Mouse (Mus musculus): ENCODE measurements around the gene Smdt1. TPM values are rescaled to one million over a fixed set of nuclear protein-coding genes. Genes with fewer than 3 reads are reported as not detected.
"Not testable (repeated sequence)": the region's sequence is repeated elsewhere in the genome, so short reads cannot be mapped to it uniquely, and the experiment has no call there.

Smdt1 gene
- polyA plus RNA-seq, 1 experiment, result 198 TPM

GRCm38 (mm10) chr15:82361459-82362018 lies 22.8 kb downstream of the Smdt1 start:
- H3K9me3 ChIP-seq, result no peaks in the 10 kb centered on the region
- peaks cover 3% of the 10 kb centered on the region for H3K27me3 ChIP-seq (replicated peaks)
- no peak overlapping the region for H3K4me3 ChIP-seq (replicated peaks)
- H3K36me3 ChIP-seq (replicated peaks; ENCODE audit: low read length), result no peaks in the 10 kb centered on the region
- peaks cover 24% of the 10 kb centered on the region for H3K4me1 ChIP-seq
- no peak for TF ChIP-seq FLI1 (IDR thresholded peaks at IDR 0.05; ENCODE audit: low read length)
- TF ChIP-seq GATA1 (IDR thresholded peaks at IDR 0.05; ENCODE audit: borderline replicate concordance, low read length), result no peak

- no peak overlapping the region for H3K4me3 ChIP-seq (replicated peaks)
- no peak for TF ChIP-seq FLI1 (IDR thresholded peaks at IDR 0.05; ENCODE audit: low read length)
- TF ChIP-seq GATA1 (IDR thresholded peaks at IDR 0.05; ENCODE audit: borderline replicate concordance, low read length), result no peak
- H3K9me3 ChIP-seq, result no peaks in the 10 kb centered on the region
- no peaks in the 10 kb centered on the region for H3K36me3 ChIP-seq (replicated peaks; ENCODE audit: low read length)
- peaks cover 21% of the 10 kb centered on the region for H3K4me1 ChIP-seq
- H3K27me3 ChIP-seq (replicated peaks), result peaks cover 3% of the 10 kb centered on the region
Observed at GRCm38 (mm10) chr15:82362234-82362633, 23.5 kb downstream of the Smdt1 start.

- not testable (repeated sequence) for H3K36me3 ChIP-seq (replicated peaks; ENCODE audit: low read length); H3K9me3 ChIP-seq; H3K4me1 ChIP-seq; H3K27me3 ChIP-seq (replicated peaks); H3K4me3 ChIP-seq (replicated peaks)
Observed at GRCm38 (mm10) chr15:82363801-82364200, 25.0 kb downstream of the Smdt1 start.

- H3K27me3 ChIP-seq (replicated peaks); H3K36me3 ChIP-seq (replicated peaks; ENCODE audit: low read length); H3K4me3 ChIP-seq (replicated peaks); H3K4me1 ChIP-seq; H3K9me3 ChIP-seq: not testable (repeated sequence)
Observed at GRCm38 (mm10) chr15:82364561-82364960, 25.8 kb downstream of the Smdt1 start.

- H3K4me1 ChIP-seq, result no peaks in the 10 kb centered on the region
- no peaks in the 10 kb centered on the region for H3K9me3 ChIP-seq
- no peak overlapping the region for H3K4me3 ChIP-seq (replicated peaks)
- TF ChIP-seq GATA1 (IDR thresholded peaks at IDR 0.05; ENCODE audit: borderline replicate concordance, low read length), result no peak
- TF ChIP-seq FLI1 (IDR thresholded peaks at IDR 0.05; ENCODE audit: low read length), result no peak
- H3K27me3 ChIP-seq (replicated peaks), result peaks cover 19% of the 10 kb centered on the region
- H3K36me3 ChIP-seq (replicated peaks; ENCODE audit: low read length), result no peaks in the 10 kb centered on the region
Observed at GRCm38 (mm10) chr15:82368146-82368545, 29.4 kb downstream of the Smdt1 start.

GRCm38 (mm10) chr15:82368851-82369250 lies 30.1 kb downstream of the Smdt1 start:
- H3K36me3 ChIP-seq (replicated peaks; ENCODE audit: low read length), result no peaks in the 10 kb centered on the region
- H3K4me3 ChIP-seq (replicated peaks), result no peak overlapping the region
- no peaks in the 10 kb centered on the region for H3K9me3 ChIP-seq
- H3K27me3 ChIP-seq (replicated peaks), result peaks cover 26% of the 10 kb centered on the region
- no peaks in the 10 kb centered on the region for H3K4me1 ChIP-seq
- TF ChIP-seq FLI1 (IDR thresholded peaks at IDR 0.05; ENCODE audit: low read length) (no peak), GATA1 (IDR thresholded peaks at IDR 0.05; ENCODE audit: borderline replicate concordance, low read length) (no peak)

- TF ChIP-seq FLI1 (IDR thresholded peaks at IDR 0.05; ENCODE audit: low read length) (no peak), GATA1 (IDR thresholded peaks at IDR 0.05; ENCODE audit: borderline replicate concordance, low read length) (no peak)
- Histone ChIP-seq H3K4me3 (replicated peaks) (no peak overlapping the region), H3K9me3 (no peaks in the 10 kb centered on the region), H3K36me3 (replicated peaks; ENCODE audit: low read length) (no peaks in the 10 kb centered on the region), H3K4me1 (no peaks in the 10 kb centered on the region), H3K27me3 (replicated peaks) (peaks cover 45% of the 10 kb centered on the region)
Observed at GRCm38 (mm10) chr15:82372446-82372845, 33.7 kb downstream of the Smdt1 start.

GRCm38 (mm10) chr15:82372991-82373390 lies 34.2 kb downstream of the Smdt1 start:
- peaks cover 50% of the 10 kb centered on the region for H3K27me3 ChIP-seq (replicated peaks)
- H3K9me3 ChIP-seq, result no peaks in the 10 kb centered on the region
- TF ChIP-seq FLI1 (IDR thresholded peaks at IDR 0.05; ENCODE audit: low read length) (no peak), GATA1 (IDR thresholded peaks at IDR 0.05; ENCODE audit: borderline replicate concordance, low read length) (no peak)
- no peaks in the 10 kb centered on the region for H3K36me3 ChIP-seq (replicated peaks; ENCODE audit: low read length)
- H3K4me3 ChIP-seq (replicated peaks), result no peak overlapping the region
- H3K4me1 ChIP-seq, result no peaks in the 10 kb centered on the region

- H3K36me3 ChIP-seq (replicated peaks; ENCODE audit: low read length), result no peaks in the 10 kb centered on the region
- TF ChIP-seq FLI1 (IDR thresholded peaks at IDR 0.05; ENCODE audit: low read length) (no peak), GATA1 (IDR thresholded peaks at IDR 0.05; ENCODE audit: borderline replicate concordance, low read length) (no peak)
- 0 out of 2 replicates have a peak, but pooled peaks cover 2% of the 10 kb centered on the region for H3K9me3 ChIP-seq
- H3K27me3 ChIP-seq (replicated peaks), result peaks cover 64% of the 10 kb centered on the region
- H3K4me3 ChIP-seq (replicated peaks), result no peak overlapping the region
- no peaks in the 10 kb centered on the region for H3K4me1 ChIP-seq
Observed at GRCm38 (mm10) chr15:82374437-82374836, 35.7 kb downstream of the Smdt1 start.

- Histone ChIP-seq H3K4me1 (peaks cover 12% of the 10 kb centered on the region), H3K27me3 (replicated peaks) (peaks cover 70% of the 10 kb centered on the region), H3K4me3 (replicated peaks) (no peak overlapping the region), H3K36me3 (replicated peaks; ENCODE audit: low read length) (no peaks in the 10 kb centered on the region), H3K9me3 (0 out of 2 replicates have a peak, but pooled peaks cover 3% of the 10 kb centered on the region)
- no peak for TF ChIP-seq FLI1 (IDR thresholded peaks at IDR 0.05; ENCODE audit: low read length)
- TF ChIP-seq GATA1 (IDR thresholded peaks at IDR 0.05; ENCODE audit: borderline replicate concordance, low read length), result no peak
Observed at GRCm38 (mm10) chr15:82375855-82376254, 37.1 kb downstream of the Smdt1 start.
